In the genomic region with DNA sequence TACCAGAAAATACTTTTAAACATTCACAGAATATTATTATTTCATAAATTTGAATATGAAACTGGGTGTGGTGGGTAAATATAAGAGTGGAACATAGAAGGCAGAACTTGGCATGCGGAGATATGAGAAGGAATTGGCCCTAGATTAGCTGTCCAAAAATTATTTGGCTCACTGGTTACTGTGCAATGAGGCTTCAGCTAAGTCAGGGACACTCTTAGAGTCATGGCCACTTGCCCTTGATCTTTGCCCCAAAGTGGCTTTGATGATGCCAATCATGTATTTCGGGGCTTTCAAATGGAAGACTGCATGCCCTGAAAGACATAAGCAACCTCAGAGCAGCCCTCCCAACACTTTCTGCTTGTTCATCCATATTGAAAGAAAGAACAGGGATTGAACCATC, we compare ENCODE assay signal across 17 mouse cellular contexts.
DNase-seq lines count a peak whose midpoint lies in the region; ATAC-seq and TF ChIP-seq lines count a peak whose summit lies in the region.
"Had no signal": no experiment of that assay in that cellular context is flagged by ENCODE, and none has a peak within 500 bp of the region (broad histone marks: within the 10 kb centered on the region; RNA-seq: fewer than 3 reads in every experiment).

No protein-coding gene starts in this region.

- H3K27ac ChIP-seq in liver, adult 2 months (replicated peaks; ENCODE audit: insufficient read depth, low read depth, low read length), result no peak overlapping the region
- H3K27ac ChIP-seq in hindbrain, embryonic 12.5 days, result peak overlapping the region; percentile 12; the same call in 1 of the 2 replicates
- H3K27ac ChIP-seq in midbrain, postnatal 0 days (ENCODE audit: low read depth, low read length), result peak overlapping the region; percentile 57
- H3K27ac ChIP-seq: embryonic facial prominence, embryonic 12.5 days; intestine, embryonic 15.5 days; kidney, postnatal 0 days; limb, embryonic 15.5 days; stomach, postnatal 0 days had no signal

- peaks cover 5% of the 10 kb centered on the region; the same call in 1 of the 2 replicates for H3K4me1 ChIP-seq in liver, adult 2 months (ENCODE audit: control insufficient read depth, insufficient read depth, low read length)
- peaks cover 10% of the 10 kb centered on the region for H3K4me1 ChIP-seq in hindbrain, embryonic 12.5 days
- H3K4me1 ChIP-seq in midbrain, postnatal 0 days (ENCODE audit: insufficient read depth, low read length), result 0 out of 2 replicates have a peak, but pooled peaks cover 3% of the 10 kb centered on the region
- H3K4me1 ChIP-seq: embryonic facial prominence, embryonic 12.5 days; intestine, embryonic 15.5 days; limb, embryonic 15.5 days had no signal

- H3K4me2 ChIP-seq in hindbrain, embryonic 12.5 days (replicated peaks), result no peak overlapping the region
- H3K4me2 ChIP-seq in midbrain, postnatal 0 days (ENCODE audit: low read depth, low read length, poor library complexity, severe bottlenecking), result no peak overlapping the region
- H3K4me2 ChIP-seq: embryonic facial prominence, embryonic 12.5 days; intestine, embryonic 15.5 days; limb, embryonic 15.5 days had no signal

- TF ChIP-seq POLR2A in liver, adult 2 months (IDR thresholded peaks at IDR 0.05; ENCODE audit: extremely low read depth, insufficient read depth, low read length), result no peak

- no peak for TF ChIP-seq CTCF in liver, adult 2 months (IDR thresholded peaks at IDR 0.05; ENCODE audit: low read depth, low read length)
- no peak for TF ChIP-seq CTCF in midbrain, postnatal 0 days (IDR thresholded peaks at IDR 0.05)

- no peak overlapping the region for H3K9ac ChIP-seq in liver, adult 2 months (ENCODE audit: low read depth, low read length)
- H3K9ac ChIP-seq in hindbrain, embryonic 12.5 days, result no peak overlapping the region
- H3K9ac ChIP-seq in midbrain, postnatal 0 days (replicated peaks; ENCODE audit: low read length, poor library complexity, severe bottlenecking), result no peak overlapping the region
- H3K9ac ChIP-seq: embryonic facial prominence, embryonic 12.5 days; intestine, embryonic 15.5 days; limb, embryonic 15.5 days had no signal

- DNase-seq in adrenal gland, postnatal 36 days, result peak; percentile 19 to 24
- DNase-seq in adrenal gland, postnatal 25 days, result no peak
- DNase-seq in liver, adult 2 months (ENCODE audit: extremely low read depth, low read depth, low spot score), result peak; percentile 64
- DNase-seq in liver, result no peak
- DNase-seq in midbrain, postnatal 0 days (ENCODE audit: low spot score), result peak; percentile 17
- no peak for DNase-seq in frontal cortex, adult 2 months (ENCODE audit: extremely low spot score in 1 of 2, low spot score in 1 of 2)
- DNase-seq in gastrocnemius, postnatal 14 days, result no peak
- DNase-seq: cerebellum, adult 9-11 months; lung, adult 2 months; lung, postnatal 4 days had no signal

- H3K79me2 ChIP-seq in liver, adult 2 months (ENCODE audit: control insufficient read depth, insufficient read depth, low read length), result no peaks in the 10 kb centered on the region

- intact Hi-C loops in gastrocnemius, postnatal 14 days (cut with DNase I; ENCODE audit: low total_unique reads), result no loop called here

- H3K9me3 ChIP-seq in hindbrain, embryonic 12.5 days (replicated peaks), result no peaks in the 10 kb centered on the region
- H3K9me3 ChIP-seq in midbrain, postnatal 0 days (ENCODE audit: low read length), result no peaks in the 10 kb centered on the region
- H3K9me3 ChIP-seq: embryonic facial prominence, embryonic 12.5 days; intestine, embryonic 15.5 days; limb, embryonic 15.5 days had no signal

- H3K27me3 ChIP-seq in liver, adult 2 months (ENCODE audit: control insufficient read depth, insufficient read depth, low read length), result no peaks in the 10 kb centered on the region
- H3K27me3 ChIP-seq in hindbrain, embryonic 12.5 days, result no peaks in the 10 kb centered on the region
- H3K27me3 ChIP-seq in midbrain, postnatal 0 days (ENCODE audit: insufficient read depth, low read length), result no peaks in the 10 kb centered on the region
- H3K27me3 ChIP-seq: embryonic facial prominence, embryonic 12.5 days; intestine, embryonic 15.5 days; limb, embryonic 15.5 days had no signal

- WGBS in liver, adult 2 months, result 51% methylated on average over 2 of the region's 2 CpGs
- WGBS in hindbrain, embryonic 12.5 days, result 68% methylated on average over 2 of the region's 2 CpGs
- 61% methylated on average over 2 of the region's 2 CpGs for WGBS in midbrain, postnatal 0 days

- H3K36me3 ChIP-seq in liver, adult 2 months (ENCODE audit: control insufficient read depth, insufficient read depth, low read length), result no peaks in the 10 kb centered on the region
- no peaks in the 10 kb centered on the region for H3K36me3 ChIP-seq in hindbrain, embryonic 12.5 days
- no peaks in the 10 kb centered on the region for H3K36me3 ChIP-seq in midbrain, postnatal 0 days (ENCODE audit: insufficient read depth, low read length)
- H3K36me3 ChIP-seq: embryonic facial prominence, embryonic 12.5 days; intestine, embryonic 15.5 days; limb, embryonic 15.5 days had no signal

- H3K4me3 ChIP-seq in liver, adult 2 months (ENCODE audit: insufficient read depth, low read depth, low read length), result no peak overlapping the region
- H3K4me3 ChIP-seq in hindbrain, embryonic 12.5 days, result no peak overlapping the region
- H3K4me3 ChIP-seq in midbrain, postnatal 0 days (ENCODE audit: low read depth, low read length), result no peak overlapping the region
- H3K4me3 ChIP-seq: embryonic facial prominence, embryonic 12.5 days; intestine, embryonic 15.5 days; limb, embryonic 15.5 days had no signal

- ATAC-seq in hindbrain, embryonic 12.5 days (ENCODE audit: low FRiP score), result 0 out of 2 replicates have a peak, but pooled peaks have one; percentile 56
- peak; percentile 68; the same call in 1 of the 2 replicates for ATAC-seq in midbrain, postnatal 0 days (ENCODE audit: low FRiP score)
- ATAC-seq: activated CD4-positive, CD25-positive, alpha-beta regulatory T cell, adult 4 months; intestine, embryonic 15.5 days had no signal

Comparison
In these comparisons a context has a peak if more than half of its experiments do, and no peak if none do; other contexts are left out.
1. DNase-seq: peak in adrenal gland, postnatal 36 days (2 of 2), liver, adult 2 months (single experiment) and midbrain, postnatal 0 days (single experiment); none in adrenal gland, postnatal 25 days (single experiment), liver (single experiment), frontal cortex, adult 2 months (0 of 2) and gastrocnemius, postnatal 14 days (single experiment).